Mouse (Mus musculus) C2C12 (cell line): ENCODE measurements around the gene Isyna1.

ENCODE experiments used
- CTCF ChIP-seq: IDR thresholded peaks from one replicate; pipeline ENCODE4 v1.5.1; 2011; ENCODE audit not compliant: control insufficient read depth, insufficient read depth, insufficient read length
- MAX ChIP-seq: IDR thresholded peaks from one replicate; pipeline ENCODE4 v1.6.1; 2011; ENCODE audit warnings: mild to moderate bottlenecking, control low read depth
- USF1 ChIP-seq: IDR thresholded peaks from one replicate; pipeline ENCODE4 v1.6.1; 2011; ENCODE audit warnings: low read depth, mild to moderate bottlenecking, control low read depth, moderate library complexity

- TF ChIP-seq CTCF (no peak), MAX (no peak), USF1 (no peak)
Observed at GRCm38 (mm10) chr8:70565561-70565960, 28.6 kb upstream of the Isyna1 start.
